ENCODE assay signal across 31 mouse cellular contexts in genomic region chr9:57271837-57272562, GRCm38 (mm10). TPM values are rescaled to one million over a fixed set of nuclear protein-coding genes. Genes with fewer than 3 reads are reported as not detected.
DNase-seq lines count a peak whose midpoint lies in the region; ATAC-seq and TF ChIP-seq lines count a peak whose summit lies in the region.
"Had no signal": no experiment of that assay in that cellular context is flagged by ENCODE, and none has a peak within 500 bp of the region (broad histone marks: within the 10 kb centered on the region; RNA-seq: fewer than 3 reads in every experiment).

No protein-coding gene starts in this region.

- H3K9me3 ChIP-seq in heart, embryonic 11.5 days (replicated peaks; ENCODE audit: control insufficient read depth, low read length): no peaks in the 10 kb centered on the region
- H3K9me3 ChIP-seq in heart, embryonic 10.5 days: no peaks in the 10 kb centered on the region
- H3K9me3 ChIP-seq in CH12.LX (replicated peaks; ENCODE audit: low read length): no peaks in the 10 kb centered on the region
- no peaks in the 10 kb centered on the region for H3K9me3 ChIP-seq in limb, embryonic 10.5 days (replicated peaks)
- H3K9me3 ChIP-seq in kidney, embryonic 16.5 days (ENCODE audit: low read length): no peaks in the 10 kb centered on the region
- H3K9me3 ChIP-seq: embryonic facial prominence, embryonic 10.5 days; G1E; heart, embryonic 15.5 days; limb, embryonic 13.5 days; liver, embryonic 12.5 days; neural tube, embryonic 12.5 days had no signal

- in situ Hi-C loops in CH12.LX (cut with MboI; ENCODE audit: low pct_ligation_motif_present, low pct_unique_long_range_greater_than_20kb, low sequenced_read_pairs): no loop called here

- no peak; the same call in 1 of the 2 replicates for TF ChIP-seq RAD21 in CH12.LX (IDR thresholded peaks at IDR 0.05; ENCODE audit: low read depth, low read length)

- no peak for TF ChIP-seq POLR2A in CH12.LX (IDR thresholded peaks at IDR 0.05; ENCODE audit: low read depth, low read length)

- H3K4me2 ChIP-seq in heart, embryonic 11.5 days: no peak overlapping the region
- peak overlapping the region; percentile 32 for H3K4me2 ChIP-seq in CH12.LX (ENCODE audit: insufficient read depth, low read depth, poor library complexity, severe bottlenecking)
- H3K4me2 ChIP-seq in kidney, embryonic 16.5 days (replicated peaks; ENCODE audit: low read depth, low read length): no peak overlapping the region
- H3K4me2 ChIP-seq: heart, embryonic 15.5 days; hindbrain, embryonic 14.5 days; limb, embryonic 13.5 days; liver, embryonic 12.5 days; neural tube, embryonic 12.5 days had no signal

- no peak overlapping the region for H3K4me3 ChIP-seq in heart, embryonic 11.5 days (ENCODE audit: low read depth, low read length)
- H3K4me3 ChIP-seq in heart, embryonic 10.5 days: no peak overlapping the region
- H3K4me3 ChIP-seq in CH12.LX (replicated peaks in 1 of 3; ENCODE audit: low read depth in 2 of 3, low read length in 2 of 3, poor library complexity in 1 of 3): no peak overlapping the region
- H3K4me3 ChIP-seq in limb, embryonic 10.5 days: 0 out of 2 replicates have a peak overlapping the region, but pooled peaks have one; percentile 4
- no peak overlapping the region for H3K4me3 ChIP-seq in kidney, embryonic 16.5 days (ENCODE audit: low read length)
- H3K4me3 ChIP-seq: embryonic facial prominence, embryonic 10.5 days; heart, adult 2 months; heart, embryonic 15.5 days; limb, embryonic 13.5 days; liver, embryonic 12.5 days; neural tube, embryonic 12.5 days had no signal

- H3K36me3 ChIP-seq in heart, embryonic 11.5 days (ENCODE audit: control insufficient read depth, insufficient read depth, low read length): no peaks in the 10 kb centered on the region
- no peaks in the 10 kb centered on the region for H3K36me3 ChIP-seq in heart, embryonic 10.5 days
- no peaks in the 10 kb centered on the region for H3K36me3 ChIP-seq in CH12.LX (replicated peaks in 1 of 2; ENCODE audit: control insufficient read depth in 1 of 2, insufficient read depth in 1 of 2, low read length in 1 of 2)
- H3K36me3 ChIP-seq in limb, embryonic 10.5 days: no peaks in the 10 kb centered on the region
- no peaks in the 10 kb centered on the region for H3K36me3 ChIP-seq in kidney, embryonic 16.5 days (ENCODE audit: insufficient read depth, low read length)
- H3K36me3 ChIP-seq: embryonic facial prominence, embryonic 10.5 days; G1E; heart, embryonic 15.5 days; limb, embryonic 13.5 days; liver, embryonic 12.5 days; neural tube, embryonic 12.5 days had no signal

- H3K9ac ChIP-seq in heart, embryonic 11.5 days (ENCODE audit: low read depth, low read length): peak overlapping the region; percentile 5; the same call in 1 of the 2 replicates
- peak overlapping the region; percentile 41 for H3K9ac ChIP-seq in CH12.LX (ENCODE audit: insufficient read depth, low read depth)
- no peak overlapping the region for H3K9ac ChIP-seq in kidney, embryonic 16.5 days (replicated peaks; ENCODE audit: low read length)
- H3K9ac ChIP-seq: forebrain, postnatal 0 days; heart, embryonic 15.5 days; hindbrain, embryonic 14.5 days; limb, embryonic 13.5 days; liver, embryonic 12.5 days; neural tube, embryonic 12.5 days had no signal

- H3K27ac ChIP-seq in heart, embryonic 11.5 days (ENCODE audit: low read depth, low read length): no peak overlapping the region
- no peak overlapping the region for H3K27ac ChIP-seq in heart, embryonic 10.5 days
- H3K27ac ChIP-seq in CH12.LX (ENCODE audit: insufficient read depth, low read depth): peak overlapping the region; percentile 95
- H3K27ac ChIP-seq in limb, embryonic 10.5 days: peak overlapping the region; percentile 46; the same call in 1 of the 2 replicates
- H3K27ac ChIP-seq in kidney, embryonic 16.5 days (ENCODE audit: low read length): no peak overlapping the region
- H3K27ac ChIP-seq: embryonic facial prominence, embryonic 10.5 days; heart, adult 2 months; heart, embryonic 15.5 days; hindbrain, embryonic 14.5 days; limb, embryonic 13.5 days; liver, embryonic 12.5 days; neural tube, embryonic 12.5 days had no signal

- peak; percentile 89 for TF ChIP-seq EP300 in CH12.LX (IDR thresholded peaks at IDR 0.05; ENCODE audit: low read length)

- no peaks in the 10 kb centered on the region for H3K27me3 ChIP-seq in heart, embryonic 11.5 days (ENCODE audit: control insufficient read depth, insufficient read depth, low read length)
- peaks cover 25% of the 10 kb centered on the region for H3K27me3 ChIP-seq in heart, embryonic 10.5 days (ENCODE audit: insufficient read depth, poor library complexity, severe bottlenecking)
- H3K27me3 ChIP-seq in CH12.LX (replicated peaks): no peaks in the 10 kb centered on the region
- H3K27me3 ChIP-seq in limb, embryonic 10.5 days (ENCODE audit: low read depth, poor library complexity, severe bottlenecking): peaks cover 37% of the 10 kb centered on the region
- no peaks in the 10 kb centered on the region for H3K27me3 ChIP-seq in kidney, embryonic 16.5 days (ENCODE audit: insufficient read depth, low read length)
- H3K27me3 ChIP-seq: neural tube, embryonic 12.5 days had no signal

- no peak for ATAC-seq in heart, embryonic 11.5 days (replicated peaks; ENCODE audit: insufficient number of reproducible peaks, low FRiP score, low TSS enrichment)
- ATAC-seq in kidney, embryonic 16.5 days (ENCODE audit: low FRiP score, low TSS enrichment): no peak
- ATAC-seq: liver, embryonic 12.5 days had no signal

- H3K4me1 ChIP-seq in heart, embryonic 11.5 days (ENCODE audit: control insufficient read depth, insufficient read depth, low read length): peaks cover 17% of the 10 kb centered on the region
- peaks cover 67% of the 10 kb centered on the region for H3K4me1 ChIP-seq in heart, embryonic 10.5 days
- H3K4me1 ChIP-seq in CH12.LX (ENCODE audit: control insufficient read depth in 1 of 2, insufficient read depth in 2 of 2): peaks cover 48 to 95% of the 10 kb centered on the region in 2 experiments
- peaks cover 69% of the 10 kb centered on the region for H3K4me1 ChIP-seq in limb, embryonic 10.5 days
- peaks cover 29% of the 10 kb centered on the region for H3K4me1 ChIP-seq in kidney, embryonic 16.5 days (ENCODE audit: insufficient read depth, low read length)

- H3K79me2 ChIP-seq in CH12.LX (replicated peaks; ENCODE audit: control insufficient read depth, extremely low read depth, insufficient read depth, poor library complexity, severe bottlenecking): no peaks in the 10 kb centered on the region

- TF ChIP-seq CTCF in CH12.LX (conservative IDR thresholded peaks at IDR 0.05 in 1 of 2, IDR thresholded peaks at IDR 0.05 in 1 of 2; ENCODE audit: low read depth in 2 of 2, low read length in 2 of 2): no peak

- dilution Hi-C loops in CH12.LX (cut with MboI; ENCODE audit: extremely low pct_ligation_motif_present, extremely low pct_unique_long_range_greater_than_20kb, low sequenced_read_pairs): no loop called here

- 42% methylated on average over 9 of the region's 9 CpGs for WGBS in heart, embryonic 11.5 days (ENCODE audit: insufficient replicate concordance)
- WGBS in heart, embryonic 10.5 days: 41% methylated on average over 9 of the region's 9 CpGs
- WGBS in limb, embryonic 10.5 days: 45% methylated on average over 9 of the region's 9 CpGs
- 57% methylated on average over 9 of the region's 9 CpGs for WGBS in kidney, embryonic 16.5 days

- peak; percentile 71 for DNase-seq in adrenal gland, postnatal 10 days
- DNase-seq in adrenal gland, postnatal 25 days: no peak
- no peak for DNase-seq in heart, embryonic 10.5 days (ENCODE audit: low spot score)
- DNase-seq in CH12.LX (ENCODE audit: extremely low read depth): peak; percentile 45
- no peak for DNase-seq in limb, embryonic 10.5 days (ENCODE audit: low spot score)
- DNase-seq: cerebellum, adult 9-10 months; forebrain, postnatal 0 days; gastrocnemius, postnatal 14 days; heart, postnatal 4 days; kidney, adult 2 months; kidney, postnatal 14 days; lung, adult 18-20 months; midbrain, embryonic 14.5 days had no signal

TF ChIP-seq in CH12.LX, 34 proteins besides CTCF, POLR2A, EP300 and RAD21 (continues in another document):
- TF ChIP-seq ETS1 (conservative IDR thresholded peaks at IDR 0.05; ENCODE audit: low read depth, low read length) (peak; percentile 68), SMC3 (IDR thresholded peaks at IDR 0.05; ENCODE audit: low read depth, low read length) (no peak), TBP (conservative IDR thresholded peaks at IDR 0.05; ENCODE audit: low read depth, low read length) (0 out of 2 replicates have a peak, but pooled peaks have one; percentile 9), ZNF384 (IDR thresholded peaks at IDR 0.05; ENCODE audit: low read depth, low read length) (peak; percentile 80), TCF12 (IDR thresholded peaks at IDR 0.05; ENCODE audit: low read depth, low read length) (peak; percentile 92), MEF2A (IDR thresholded peaks at IDR 0.05; ENCODE audit: borderline replicate concordance, low read depth, low read length) (peak; percentile 48; the same call in 1 of the 2 replicates), JUND (conservative IDR thresholded peaks at IDR 0.05; ENCODE audit: low read depth, low read length) (no peak), BHLHE40 (IDR thresholded peaks at IDR 0.05; ENCODE audit: low read depth, low read length) (peak; percentile 47; the same call in 1 of the 2 replicates), NELFE (IDR thresholded peaks at IDR 0.05; ENCODE audit: low read depth, low read length) (0 out of 2 replicates have a peak, but pooled peaks have one; percentile 12)

RNA-seq across cellular contexts. Expression of gene 1700017B05Rik, which starts 9.6 kb away (rescaled TPM):
- 10 to 100 TPM; 38.2 to 40.2 TPM for total RNA-seq in adrenal gland, postnatal 10 days (2021)
- total RNA-seq in adrenal gland, postnatal 25 days (2021): 40.7 and 45.1 TPM in 2 replicates
- 15.5 and 16.2 TPM in 2 replicates for polyA plus RNA-seq in heart, embryonic 11.5 days (2014; fragmentation: Nextera tagmentation; extraction: Ambion mirVana)
- 22.7 and 31.3 TPM in 2 replicates for polyA plus RNA-seq in heart, embryonic 10.5 days (2016; fragmentation: Nextera tagmentation; extraction: Ambion mirVana)
- 38.6 and 49.4 TPM in 2 replicates for total RNA-seq in CH12.LX (2012; rRNA removed)
- 23.4 and 26.4 TPM in 2 replicates for total RNA-seq in CH12.LX (2014; rRNA removed)
- polyA plus RNA-seq in CH12.LX (2012; ENCODE audit: insufficient read length, low read depth): 51.2 and 56.0 TPM in 2 replicates
- polyA plus RNA-seq in limb, embryonic 10.5 days (2016; fragmentation: Nextera tagmentation; extraction: Ambion mirVana): 17.7 and 19.2 TPM in 2 replicates
- polyA plus RNA-seq in kidney, embryonic 16.5 days (2015; fragmentation: Nextera tagmentation; extraction: Ambion mirVana): 23.0 and 26.3 TPM in 2 replicates

RNA-seq across cellular contexts. Expression of gene Trcg1, which starts 35.6 kb away (rescaled TPM):
- not detected for total RNA-seq in adrenal gland, postnatal 10 days (2021)
- not detected in 2 replicates for total RNA-seq in adrenal gland, postnatal 25 days (2021)
- not detected in 2 replicates for polyA plus RNA-seq in heart, embryonic 11.5 days (2014; fragmentation: Nextera tagmentation; extraction: Ambion mirVana)
- not detected in 2 replicates for polyA plus RNA-seq in heart, embryonic 10.5 days (2016; fragmentation: Nextera tagmentation; extraction: Ambion mirVana)
- not detected in 2 replicates for total RNA-seq in CH12.LX (2012; rRNA removed)
- total RNA-seq in CH12.LX (2014; rRNA removed): not detected in 2 replicates
- not detected in 2 replicates for polyA plus RNA-seq in CH12.LX (2012; ENCODE audit: insufficient read length, low read depth)
- not detected in 2 replicates for polyA plus RNA-seq in limb, embryonic 10.5 days (2016; fragmentation: Nextera tagmentation; extraction: Ambion mirVana)
- not detected in 2 replicates for polyA plus RNA-seq in kidney, embryonic 16.5 days (2015; fragmentation: Nextera tagmentation; extraction: Ambion mirVana)
- total RNA-seq: forebrain, postnatal 0 days; gastrocnemius, postnatal 14 days; heart, adult 2 months; heart, postnatal 4 days; layer of hippocampus, adult 8-10 months; left cerebral cortex, postnatal 14 days; megakaryocyte-erythroid progenitor cell, adult 5-6 weeks had no signal
- polyA plus RNA-seq: activated CD4-positive, CD25-positive, alpha-beta regulatory T cell, adult 4 months; brain, embryonic 14.5 days; CD4-positive, CD25-positive, alpha-beta regulatory T cell, adult 4 months; forebrain, postnatal 0 days; G1E; heart, adult 2 months; heart, embryonic 15.5 days; hindbrain, embryonic 14.5 days; intestine, embryonic 14.5 days; kidney, adult 2 months; limb, embryonic 13.5 days; liver, embryonic 12.5 days; midbrain, embryonic 14.5 days; neural tube, embryonic 12.5 days; stomach, embryonic 16.5 days had no signal

Comparison
In these comparisons a context has a peak if more than half of its experiments do, and no peak if none do; other contexts are left out.
1. DNase-seq: peak in adrenal gland, postnatal 10 days (single experiment) and CH12.LX (single experiment); none in adrenal gland, postnatal 25 days (single experiment), heart, embryonic 10.5 days (single experiment) and limb, embryonic 10.5 days (single experiment).
2. H3K27ac ChIP-seq: peak in CH12.LX (single experiment) and limb, embryonic 10.5 days (single experiment); none in heart, embryonic 11.5 days (single experiment), heart, embryonic 10.5 days (single experiment) and kidney, embryonic 16.5 days (single experiment).